Comparison of ENCODE assay signal across 8 mouse cellular contexts in genomic region chr7:84272206-84272818, GRCm38 (mm10).
DNase-seq lines count a peak whose midpoint lies in the region; ATAC-seq and TF ChIP-seq lines count a peak whose summit lies in the region.

No protein-coding gene starts in this region.

- 0 out of 2 replicates have a peak, but pooled peaks have one; percentile 49 for ATAC-seq in embryonic facial prominence, embryonic 15.5 days (ENCODE audit: insufficient number of reproducible peaks, low FRiP score, low TSS enrichment, low read depth)
- ATAC-seq in kidney, embryonic 14.5 days (ENCODE audit: low FRiP score, low TSS enrichment): peak; percentile 86
- peak; percentile 77 for ATAC-seq in limb, embryonic 14.5 days (ENCODE audit: low FRiP score, low read depth)

- no peaks in the 10 kb centered on the region for H3K9me3 ChIP-seq in embryonic facial prominence, embryonic 15.5 days (replicated peaks)
- H3K9me3 ChIP-seq in heart, embryonic 10.5 days: no peaks in the 10 kb centered on the region
- H3K9me3 ChIP-seq in kidney, embryonic 14.5 days (ENCODE audit: control insufficient read depth, low read length): no peaks in the 10 kb centered on the region
- H3K9me3 ChIP-seq in limb, embryonic 14.5 days (ENCODE audit: control insufficient read depth, low read length): no peaks in the 10 kb centered on the region

- H3K27ac ChIP-seq in embryonic facial prominence, embryonic 15.5 days (replicated peaks): no peak overlapping the region
- H3K27ac ChIP-seq in heart, embryonic 10.5 days: no peak overlapping the region
- no peak overlapping the region for H3K27ac ChIP-seq in kidney, embryonic 14.5 days (ENCODE audit: low read depth, low read length)
- H3K27ac ChIP-seq in limb, embryonic 14.5 days (replicated peaks; ENCODE audit: low read depth, low read length): no peak overlapping the region

- no peak for TF ChIP-seq POLR2A in limb, embryonic 14.5 days (IDR thresholded peaks at IDR 0.05; ENCODE audit: borderline replicate concordance, extremely low read depth, insufficient read depth, insufficient read length)

- no peak overlapping the region for H3K4me3 ChIP-seq in embryonic facial prominence, embryonic 15.5 days (replicated peaks)
- no peak overlapping the region for H3K4me3 ChIP-seq in heart, embryonic 10.5 days
- no peak overlapping the region for H3K4me3 ChIP-seq in kidney, embryonic 14.5 days (ENCODE audit: low read length)
- H3K4me3 ChIP-seq in limb, embryonic 14.5 days (replicated peaks; ENCODE audit: low read length): no peak overlapping the region

- H3K27me3 ChIP-seq in embryonic facial prominence, embryonic 15.5 days: no peaks in the 10 kb centered on the region
- H3K27me3 ChIP-seq in heart, embryonic 10.5 days (ENCODE audit: insufficient read depth, poor library complexity, severe bottlenecking): no peaks in the 10 kb centered on the region
- no peaks in the 10 kb centered on the region for H3K27me3 ChIP-seq in kidney, embryonic 14.5 days (ENCODE audit: control insufficient read depth, insufficient read depth, low read length)
- no peaks in the 10 kb centered on the region for H3K27me3 ChIP-seq in limb, embryonic 14.5 days (ENCODE audit: control insufficient read depth, insufficient read depth, low read length)

- H3K9ac ChIP-seq in embryonic facial prominence, embryonic 15.5 days: no peak overlapping the region
- H3K9ac ChIP-seq in kidney, embryonic 14.5 days (ENCODE audit: low read depth, low read length): no peak overlapping the region
- no peak overlapping the region for H3K9ac ChIP-seq in limb, embryonic 14.5 days (ENCODE audit: low read depth, low read length, severe bottlenecking)

- no peaks in the 10 kb centered on the region for H3K36me3 ChIP-seq in embryonic facial prominence, embryonic 15.5 days
- H3K36me3 ChIP-seq in heart, embryonic 10.5 days: no peaks in the 10 kb centered on the region
- no peaks in the 10 kb centered on the region; the same call in 1 of the 2 replicates for H3K36me3 ChIP-seq in kidney, embryonic 14.5 days (ENCODE audit: control insufficient read depth, insufficient read depth, low read length)
- peaks cover 41% of the 10 kb centered on the region for H3K36me3 ChIP-seq in limb, embryonic 14.5 days (ENCODE audit: control insufficient read depth, insufficient read depth, low read length)

- H3K4me1 ChIP-seq in embryonic facial prominence, embryonic 15.5 days: peaks cover 9% of the 10 kb centered on the region
- H3K4me1 ChIP-seq in heart, embryonic 10.5 days: 0 out of 2 replicates have a peak, but pooled peaks cover 5% of the 10 kb centered on the region
- H3K4me1 ChIP-seq in kidney, embryonic 14.5 days (ENCODE audit: control insufficient read depth, insufficient read depth, low read length): no peaks in the 10 kb centered on the region
- H3K4me1 ChIP-seq in limb, embryonic 14.5 days (ENCODE audit: control insufficient read depth, insufficient read depth, low read length): 0 out of 2 replicates have a peak, but pooled peaks cover 3% of the 10 kb centered on the region

- WGBS in embryonic facial prominence, embryonic 15.5 days: 24% methylated on average over 7 of the region's 7 CpGs
- WGBS in heart, embryonic 10.5 days: 21% methylated on average over 7 of the region's 7 CpGs
- 29% methylated on average over 7 of the region's 7 CpGs for WGBS in kidney, embryonic 14.5 days
- WGBS in limb, embryonic 14.5 days: 29% methylated on average over 7 of the region's 7 CpGs

- H3K4me2 ChIP-seq in embryonic facial prominence, embryonic 15.5 days (replicated peaks): no peak overlapping the region
- no peak overlapping the region for H3K4me2 ChIP-seq in kidney, embryonic 14.5 days (replicated peaks; ENCODE audit: low read depth, low read length)
- H3K4me2 ChIP-seq in limb, embryonic 14.5 days (replicated peaks; ENCODE audit: low read depth, low read length, severe bottlenecking): no peak overlapping the region

- peak; percentile 80 for DNase-seq in 416B (ENCODE audit: low read depth)
- DNase-seq in adrenal gland, postnatal 4 days (ENCODE audit: low spot score in 2 of 2): peak; percentile 27 to 61
- peak; percentile 85 for DNase-seq in heart, embryonic 10.5 days (ENCODE audit: low spot score)
- peak; percentile 83 for DNase-seq in limb, embryonic 14.5 days (ENCODE audit: low spot score)
- DNase-seq in monocyte, adult 2 months (ENCODE audit: low read depth in 1 of 2, low spot score in 2 of 2): peak; percentile 4 to 23
- DNase-seq in spleen, postnatal 14 days (ENCODE audit: low spot score in 2 of 2): peak; percentile 20 to 52

Comparison
In these comparisons a context has a peak if more than half of its experiments do, and no peak if none do; other contexts are left out.
1. DNase-seq: peak in every context shown above with its lines; median percentile 85 in heart, embryonic 10.5 days; 83 in limb, embryonic 14.5 days; 80 in 416B; 44 in adrenal gland, postnatal 4 days; 36 in spleen, postnatal 14 days; 14 in monocyte, adult 2 months.